Mouse (Mus musculus) neural tube, embryonic 14.5 days (tissue): ENCODE results near the gene Slc29a3. TPM values are rescaled to one million over a fixed set of nuclear protein-coding genes. Genes with fewer than 3 reads are reported as not detected.
A peak's percentile ranks its signal among the peaks of the same experiment; 100 is the strongest.

Experiments
- ATAC-seq: fragments of 200-750 bp; cut with Nextera tagmentation; 2 replicates; pipeline ENCODE4 v1.8.0; 2017; ENCODE audit warnings: low read depth, mild to moderate bottlenecking, moderate TSS enrichment, moderate library complexity
- H3K27ac ChIP-seq: fragments of 300-500 bp; sonication (generic); 2 replicates; pipeline ENCODE4 v1.5.1; 2014; ENCODE audit warnings: low read depth, mild to moderate bottlenecking, control low read depth, low read length, moderate library complexity, mixed read lengths
- H3K27me3 ChIP-seq: fragments of 300-500 bp; sonication (generic); 2 replicates; pipeline ENCODE4 v1.6.1; 2014; ENCODE audit warnings: low read length; ENCODE audit not compliant: control insufficient read depth, insufficient read depth
- H3K36me3 ChIP-seq: fragments of 300-500 bp; sonication (generic); 2 replicates; pipeline ENCODE4 v1.6.1; 2014; ENCODE audit warnings: low read length, mixed read lengths; ENCODE audit not compliant: control insufficient read depth, insufficient read depth
- H3K4me1 ChIP-seq: fragments of 300-500 bp; sonication (generic); 2 replicates; pipeline ENCODE4 v1.6.1; 2014; ENCODE audit warnings: low read length; ENCODE audit not compliant: control insufficient read depth, insufficient read depth
- H3K4me2 ChIP-seq: fragments of 300-500 bp; sonication (generic); 2 replicates; pipeline ENCODE4 v1.6.1; 2014; ENCODE audit warnings: mild to moderate bottlenecking, low read depth, low read length, control low read depth
- H3K4me3 ChIP-seq: fragments of 300-500 bp; sonication (generic); 2 replicates; pipeline ENCODE4 v1.5.1; 2014; ENCODE audit warnings: low read depth, low read length, control low read depth, mixed read lengths
- H3K9ac ChIP-seq: fragments of 300-500 bp; sonication (generic); replicated peaks from 2 replicates; pipeline ENCODE4 v1.6.1; 2014; ENCODE audit warnings: low read depth, mild to moderate bottlenecking, control low read depth, low read length, mixed read lengths
- H3K9me3 ChIP-seq: fragments of 300-500 bp; sonication (generic); 2 replicates; pipeline ENCODE4 v1.6.1; 2016; ENCODE audit warnings: low read length; ENCODE audit not compliant: control insufficient read depth
- WGBS: fragments of 180-500 bp; shearing (Covaris S2); extraction: QIAGEN DNeasy Blood & Tissue Kit; methylation state at CpG from one replicate; pipeline ENCODE4 v1.1.7; 2014; 5-methylcytosine and 5-hydroxymethylcytosine counted together
- polyA plus RNA-seq: library from polyadenylated mRNA; unstranded; fragments of >200 nt; fragmentation: Nextera tagmentation; extraction: Ambion mirVana; gene quantifications from 2 replicates; pipeline ENCODE4 v1.2.1, GENCODE M21; 2014

Gene Slc29a3
- polyA plus RNA-seq, 1 experiment from 2014 or later: 9.5 TPM

DNA sequence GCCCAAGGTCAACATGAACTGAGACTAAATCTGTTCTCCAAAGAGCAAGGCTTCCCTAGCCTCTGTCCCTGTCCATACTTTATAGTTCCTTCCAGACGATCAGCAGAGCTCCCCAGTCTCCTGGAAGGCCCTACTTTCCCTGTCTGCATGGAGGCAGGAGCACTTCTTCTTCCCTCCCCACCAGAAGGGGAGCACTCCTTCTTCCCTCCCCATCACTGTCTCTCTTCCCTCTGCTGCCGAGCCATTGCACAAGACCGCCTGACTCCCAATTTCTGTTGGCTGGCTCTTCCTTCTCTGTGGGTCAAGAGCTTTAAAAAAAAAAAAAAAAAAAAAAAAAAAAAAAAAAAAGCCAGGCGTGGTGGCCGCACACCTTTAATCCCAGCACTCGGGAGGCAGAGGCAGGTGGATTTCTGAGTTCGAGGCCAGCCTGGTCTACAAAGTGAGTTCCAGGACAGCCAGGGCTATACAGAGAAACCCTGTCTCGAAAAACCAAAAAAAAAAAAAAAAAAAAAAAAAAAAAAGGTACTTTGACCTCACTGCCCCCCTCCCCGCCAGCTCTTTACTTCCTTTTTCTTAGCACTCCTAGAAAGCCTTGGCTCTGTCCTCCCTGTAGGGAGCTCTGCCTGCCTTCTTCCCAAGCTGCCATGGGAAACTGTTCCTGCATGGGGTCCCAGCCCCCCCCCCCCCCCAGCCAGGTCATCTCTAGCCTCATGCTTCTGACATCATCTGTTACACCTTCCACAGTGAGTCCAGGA lies 14.5 kb downstream of the Slc29a3 start:
- H3K27me3 ChIP-seq: no peaks in the 10 kb centered on the region
- no peak overlapping the region for H3K4me3 ChIP-seq
- 83% methylated on average over 8 of the region's 9 CpGs for WGBS
- no peaks in the 10 kb centered on the region; the same call in 1 of the 2 replicates for H3K36me3 ChIP-seq
- no peaks in the 10 kb centered on the region for H3K9me3 ChIP-seq
- no peak for ATAC-seq
- H3K27ac ChIP-seq: no peak overlapping the region
- no peak overlapping the region for H3K9ac ChIP-seq
- no peaks in the 10 kb centered on the region for H3K4me1 ChIP-seq
- no peak overlapping the region for H3K4me2 ChIP-seq

DNA sequence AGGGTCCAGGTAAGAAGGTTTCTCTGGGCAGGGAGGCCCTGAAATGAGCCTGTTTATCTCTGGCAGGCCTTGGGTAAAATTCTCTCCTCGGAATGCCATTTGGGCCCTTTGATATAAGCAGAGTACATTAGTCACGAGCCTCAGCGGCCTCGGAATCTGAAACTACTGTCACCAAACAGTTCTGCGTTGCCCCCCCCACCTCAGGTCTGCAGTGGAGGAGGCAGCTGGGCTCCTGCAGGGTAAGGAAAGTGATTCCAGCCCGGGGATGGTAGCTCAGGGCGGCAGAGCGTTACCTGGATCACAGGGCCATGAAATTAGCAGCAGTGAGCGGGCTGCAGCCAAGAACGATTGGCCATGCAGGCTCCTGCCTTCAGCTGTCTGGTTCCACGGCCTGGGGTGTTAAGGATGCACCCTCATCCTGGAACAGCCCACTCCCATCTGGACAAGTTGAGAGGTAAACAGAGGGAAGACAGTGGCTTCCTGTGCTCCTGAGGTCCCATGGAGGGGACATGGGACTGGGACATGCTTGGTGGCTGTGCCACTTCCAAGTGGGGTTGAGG lies 15.3 kb downstream of the Slc29a3 start:
- Histone ChIP-seq H3K27me3 (no peaks in the 10 kb centered on the region), H3K9ac (no peak overlapping the region), H3K4me2 (no peak overlapping the region), H3K27ac (no peak overlapping the region), H3K4me1 (0 out of 2 replicates have a peak, but pooled peaks cover 1% of the 10 kb centered on the region), H3K4me3 (no peak overlapping the region), H3K36me3 (no peaks in the 10 kb centered on the region; the same call in 1 of the 2 replicates), H3K9me3 (no peaks in the 10 kb centered on the region)
- peak; percentile 39; the same call in 1 of the 2 replicates for ATAC-seq
- 57% methylated on average over 11 of the region's 11 CpGs for WGBS

DNA sequence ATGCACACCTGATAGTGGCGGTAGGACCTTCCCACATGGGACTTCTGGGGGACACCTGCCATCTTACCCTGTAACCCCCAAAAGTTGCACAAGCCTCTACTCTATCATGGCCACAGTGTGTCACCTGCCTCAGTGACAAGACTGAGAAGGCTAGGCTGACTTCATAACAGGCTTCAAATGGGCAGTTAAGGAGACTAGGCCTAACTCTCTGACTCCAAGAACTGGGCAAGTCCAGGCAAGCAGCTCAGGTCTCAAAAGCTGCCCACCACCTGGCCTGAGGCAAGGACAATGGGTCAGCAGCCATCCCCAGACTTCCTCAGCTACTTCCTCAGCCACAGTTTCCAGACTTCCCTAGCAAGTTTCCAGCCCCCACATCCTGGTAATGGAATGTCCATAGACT lies 16.9 kb downstream of the Slc29a3 start:
- no peaks in the 10 kb centered on the region for H3K27me3 ChIP-seq
- H3K4me3 ChIP-seq: no peak overlapping the region
- no peak overlapping the region for H3K4me2 ChIP-seq
- H3K27ac ChIP-seq: no peak overlapping the region
- no peaks in the 10 kb centered on the region; the same call in 1 of the 2 replicates for H3K36me3 ChIP-seq
- H3K9me3 ChIP-seq: no peaks in the 10 kb centered on the region
- 0 out of 2 replicates have a peak, but pooled peaks cover 3% of the 10 kb centered on the region for H3K4me1 ChIP-seq
- 100% methylated on average over 1 of the region's 1 CpGs for WGBS
- H3K9ac ChIP-seq: no peak overlapping the region
- no peak for ATAC-seq

DNA sequence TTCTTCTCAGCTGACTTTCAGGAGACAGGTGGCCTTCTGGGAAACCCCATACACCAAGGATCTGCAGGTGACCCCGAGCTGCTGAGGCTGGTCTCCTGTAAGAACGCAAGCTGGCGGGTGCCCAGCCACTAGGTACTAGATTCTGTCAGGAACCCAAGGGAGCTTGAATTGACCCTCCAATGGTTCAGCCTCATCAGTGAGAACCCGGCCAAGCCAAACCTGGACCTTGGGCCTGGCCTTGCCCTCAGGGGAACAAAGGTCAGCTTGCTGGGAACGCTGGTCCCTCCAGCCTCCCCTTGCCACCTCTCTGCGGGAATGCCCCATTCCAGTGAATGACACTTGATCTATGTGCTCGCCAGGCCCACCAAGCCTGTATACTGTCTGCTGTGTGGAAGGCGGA lies 19.1 kb downstream of the Slc29a3 start:
- ATAC-seq: no peak
- Histone ChIP-seq H3K27ac (no peak overlapping the region), H3K4me3 (no peak overlapping the region), H3K4me2 (no peak overlapping the region), H3K27me3 (no peaks in the 10 kb centered on the region), H3K9ac (no peak overlapping the region), H3K36me3 (no peaks in the 10 kb centered on the region), H3K9me3 (no peaks in the 10 kb centered on the region), H3K4me1 (0 out of 2 replicates have a peak, but pooled peaks cover 3% of the 10 kb centered on the region)
- 79% methylated on average over 8 of the region's 8 CpGs for WGBS

DNA sequence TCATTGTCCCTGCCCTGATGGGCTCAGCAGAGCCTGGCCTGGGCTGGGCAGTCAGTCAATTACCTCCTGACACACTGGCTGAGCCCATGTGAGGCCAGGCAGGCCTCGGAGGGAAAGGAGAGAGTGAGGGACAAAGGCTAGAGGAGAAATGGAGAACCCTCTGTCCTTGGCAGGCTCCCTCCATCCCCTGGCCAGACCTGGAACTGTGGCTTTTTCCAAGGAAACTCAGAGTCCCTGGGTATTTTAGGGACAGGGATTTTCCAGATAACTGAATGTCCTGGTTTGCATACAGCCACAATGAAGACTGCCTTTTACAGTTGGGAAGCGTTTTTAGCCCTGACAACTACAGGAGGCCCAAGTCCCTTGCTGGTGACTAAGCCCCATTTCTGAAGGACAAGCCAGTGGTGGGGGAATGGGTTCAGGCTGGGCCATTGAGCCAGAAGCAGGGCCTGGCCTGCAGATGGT lies 20.2 kb downstream of the Slc29a3 start:
- no peak for ATAC-seq
- Histone ChIP-seq H3K9ac (no peak overlapping the region), H3K4me3 (no peak overlapping the region), H3K27me3 (no peaks in the 10 kb centered on the region), H3K4me1 (0 out of 2 replicates have a peak, but pooled peaks cover 3% of the 10 kb centered on the region), H3K9me3 (no peaks in the 10 kb centered on the region), H3K36me3 (no peaks in the 10 kb centered on the region), H3K4me2 (no peak overlapping the region), H3K27ac (peak overlapping the region; percentile 23; the same call in 1 of the 2 replicates)
- WGBS: 43% methylated on average over 2 of the region's 2 CpGs

DNA sequence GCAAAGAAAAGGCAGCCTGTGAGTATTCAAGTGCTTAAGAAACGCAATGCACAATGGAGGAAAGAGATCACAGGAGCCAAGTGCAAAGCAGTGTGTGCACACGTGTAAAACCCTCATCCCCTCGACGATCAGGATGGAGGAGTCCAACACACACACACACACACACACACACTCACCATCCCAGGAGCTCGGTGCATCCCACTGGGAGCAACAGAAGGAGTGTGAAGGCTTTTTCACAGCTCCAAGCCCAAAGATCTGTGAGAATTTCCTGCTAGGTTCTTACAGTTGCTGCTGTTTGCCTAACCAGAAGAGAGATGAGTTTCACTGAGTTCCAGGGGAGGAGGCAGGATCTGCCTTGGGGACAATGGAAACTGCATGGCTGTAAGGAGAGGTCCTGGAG lies 20.9 kb downstream of the Slc29a3 start:
- WGBS: 45% methylated on average over 5 of the region's 5 CpGs
- H3K4me3 ChIP-seq: no peak overlapping the region
- no peak overlapping the region for H3K9ac ChIP-seq
- 0 out of 2 replicates have a peak, but pooled peaks cover 3% of the 10 kb centered on the region for H3K4me1 ChIP-seq
- no peak for ATAC-seq
- H3K9me3 ChIP-seq: no peaks in the 10 kb centered on the region
- no peaks in the 10 kb centered on the region for H3K36me3 ChIP-seq
- H3K27me3 ChIP-seq: no peaks in the 10 kb centered on the region
- peak overlapping the region; percentile 23; the same call in 1 of the 2 replicates for H3K27ac ChIP-seq
- no peak overlapping the region for H3K4me2 ChIP-seq

DNA sequence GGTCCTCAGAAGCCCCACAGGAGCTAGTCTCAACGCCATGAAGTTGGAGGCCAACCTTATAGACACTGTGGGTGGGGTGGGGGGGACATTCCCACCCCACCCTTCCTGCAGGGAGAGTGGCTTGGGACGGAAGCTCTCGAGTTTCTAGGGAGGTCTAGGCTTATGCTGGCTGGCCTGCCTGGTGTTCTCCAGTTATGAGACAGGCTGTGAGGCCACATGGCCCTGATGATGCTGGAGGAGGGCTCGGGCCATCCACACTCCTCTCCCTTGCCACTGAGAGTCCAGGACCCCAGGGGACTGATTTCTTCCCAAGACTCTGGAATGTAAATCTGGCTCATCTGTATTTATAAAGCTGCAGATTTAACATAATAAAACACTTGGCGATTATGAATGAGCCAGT lies 25.3 kb downstream of the Slc29a3 start:
- no peaks in the 10 kb centered on the region for H3K36me3 ChIP-seq
- H3K4me2 ChIP-seq: no peak overlapping the region
- no peaks in the 10 kb centered on the region for H3K27me3 ChIP-seq
- H3K4me1 ChIP-seq: 0 out of 2 replicates have a peak, but pooled peaks cover 3% of the 10 kb centered on the region
- H3K4me3 ChIP-seq: no peak overlapping the region
- ATAC-seq: no peak
- no peak overlapping the region for H3K9ac ChIP-seq
- no peak overlapping the region for H3K27ac ChIP-seq
- no peaks in the 10 kb centered on the region for H3K9me3 ChIP-seq
- 32% methylated on average over 5 of the region's 5 CpGs for WGBS

DNA sequence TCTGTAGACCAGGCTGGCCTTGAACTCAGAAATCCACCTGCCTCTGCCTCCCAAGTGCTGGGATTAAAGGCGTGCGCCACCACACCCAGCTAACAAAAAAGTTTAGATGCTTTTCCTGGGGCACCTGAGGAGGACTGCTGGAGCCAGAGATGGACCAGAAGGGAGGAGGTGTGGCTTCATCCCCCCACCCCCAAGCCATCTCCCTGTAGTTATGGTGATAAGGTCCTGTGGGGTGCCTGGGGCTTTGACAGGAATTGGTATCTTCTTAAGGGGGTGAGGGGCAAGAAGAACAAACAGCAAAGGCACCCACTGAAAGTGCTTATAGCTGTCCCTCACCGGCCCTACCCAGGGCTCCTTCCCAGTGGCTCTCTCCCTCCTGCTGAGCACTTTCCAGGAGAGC lies 25.7 kb downstream of the Slc29a3 start:
- Histone ChIP-seq H3K36me3 (no peaks in the 10 kb centered on the region), H3K27me3 (no peaks in the 10 kb centered on the region), H3K9ac (no peak overlapping the region), H3K4me1 (no peaks in the 10 kb centered on the region), H3K4me3 (no peak overlapping the region), H3K4me2 (no peak overlapping the region), H3K9me3 (no peaks in the 10 kb centered on the region), H3K27ac (no peak overlapping the region)
- no peak for ATAC-seq
- WGBS: 81% methylated on average over 3 of the region's 3 CpGs

DNA sequence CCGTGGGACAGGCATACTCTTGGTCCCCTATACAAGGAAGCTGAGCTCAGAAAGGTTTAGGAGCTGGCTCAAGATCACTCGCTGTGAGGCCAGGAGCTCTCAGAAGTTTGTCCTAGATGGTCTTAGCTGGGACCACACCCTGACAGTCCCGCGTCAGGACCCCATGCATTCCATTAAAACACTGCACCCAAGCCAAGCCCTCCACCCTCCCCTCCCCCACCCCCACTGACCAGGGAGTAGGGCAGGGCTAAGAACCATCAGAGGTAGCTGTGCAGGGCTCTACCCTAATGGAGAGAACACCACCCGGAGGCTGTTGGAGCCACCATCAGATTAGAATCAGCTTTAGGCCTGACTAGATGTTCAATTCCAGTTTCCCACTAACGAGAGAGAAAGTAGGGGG lies 28.1 kb downstream of the Slc29a3 start:
- H3K9me3 ChIP-seq: no peaks in the 10 kb centered on the region
- H3K27me3 ChIP-seq: no peaks in the 10 kb centered on the region
- H3K4me2 ChIP-seq: no peak overlapping the region
- no peak overlapping the region for H3K27ac ChIP-seq
- no peak overlapping the region for H3K4me3 ChIP-seq
- WGBS: 85% methylated on average over 6 of the region's 6 CpGs
- H3K4me1 ChIP-seq: peaks cover 4% of the 10 kb centered on the region; the same call in 1 of the 2 replicates
- ATAC-seq: no peak
- H3K9ac ChIP-seq: no peak overlapping the region
- no peaks in the 10 kb centered on the region for H3K36me3 ChIP-seq
